Mouse (Mus musculus): ENCODE results near the gene Inmt. TPM values are rescaled to one million over a fixed set of nuclear protein-coding genes. Genes with fewer than 3 reads are reported as not detected.
"Not testable (repeated sequence)": the region's sequence is repeated elsewhere in the genome, so short reads cannot be mapped to it uniquely, and the experiment has no call there.

The Inmt gene
- polyA plus RNA-seq, 1 experiment from 2014 or later: not detected

DNA sequence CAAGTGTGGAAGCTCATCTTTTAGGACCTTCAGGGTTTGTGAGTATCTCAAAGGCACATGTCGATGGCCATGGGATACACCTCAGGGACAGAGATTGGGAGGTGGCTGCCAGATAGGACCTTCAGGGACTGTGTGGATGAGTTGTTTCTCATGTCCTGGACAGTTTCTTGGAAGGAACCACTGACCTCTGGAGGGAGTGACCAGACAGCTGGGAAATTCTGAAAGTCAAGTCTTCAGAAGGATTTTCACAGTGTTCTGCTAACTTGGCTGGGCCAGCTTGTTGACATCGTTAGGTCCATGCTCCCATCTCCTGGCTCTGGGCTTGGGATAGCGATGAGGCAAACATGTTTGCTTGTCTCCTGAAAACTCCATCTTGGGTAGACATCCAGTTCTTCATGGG is 24.2 kb upstream of the Inmt start:
- peaks cover 4% of the 10 kb centered on the region; the same call in 1 of the 2 replicates for H3K4me1 ChIP-seq (ENCODE audit: control insufficient read depth, insufficient read depth, low read depth, low read length)
- H3K4me3 ChIP-seq (ENCODE audit: low read length): no peak overlapping the region
- H3K36me3 ChIP-seq (ENCODE audit: control insufficient read depth, insufficient read depth, low read length): no peaks in the 10 kb centered on the region
- no peaks in the 10 kb centered on the region for H3K9me3 ChIP-seq (ENCODE audit: control insufficient read depth, low read length)
- H3K27me3 ChIP-seq (replicated peaks; ENCODE audit: control insufficient read depth, insufficient read depth, low read length): no peaks in the 10 kb centered on the region
- H3K4me2 ChIP-seq (ENCODE audit: low read length): no peak overlapping the region
- WGBS: 95% methylated on average over 3 of the region's 3 CpGs
- no peak overlapping the region for H3K27ac ChIP-seq (ENCODE audit: low read depth, low read length)
- no peak for ATAC-seq
- H3K9ac ChIP-seq (ENCODE audit: low read depth, low read length): no peak overlapping the region

DNA sequence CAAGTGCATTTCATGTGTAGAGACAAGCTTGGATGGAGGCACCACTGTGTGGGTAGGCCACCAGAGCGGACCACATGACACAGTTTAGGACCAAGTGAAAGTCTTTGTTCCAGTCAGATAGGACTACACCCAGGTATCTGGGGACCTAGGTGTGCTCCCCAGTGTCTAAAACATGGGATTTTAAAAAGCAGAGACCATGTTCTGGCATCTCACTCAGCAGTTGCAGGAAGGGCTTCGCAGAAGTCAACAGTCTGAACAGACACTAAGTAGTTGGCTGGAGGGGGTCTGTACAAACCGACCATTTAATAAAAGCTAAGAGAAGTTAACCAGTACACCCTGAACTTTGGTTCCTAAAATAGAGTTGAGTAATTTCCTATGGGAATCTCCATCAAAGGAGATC is 18.3 kb upstream of the Inmt start:
- no peak overlapping the region for H3K9ac ChIP-seq (ENCODE audit: low read depth, low read length)
- no peak overlapping the region for H3K27ac ChIP-seq (ENCODE audit: low read depth, low read length)
- no peaks in the 10 kb centered on the region for H3K36me3 ChIP-seq (ENCODE audit: control insufficient read depth, insufficient read depth, low read length)
- no peaks in the 10 kb centered on the region for H3K27me3 ChIP-seq (replicated peaks; ENCODE audit: control insufficient read depth, insufficient read depth, low read length)
- no peak overlapping the region for H3K4me2 ChIP-seq (ENCODE audit: low read length)
- no peak for ATAC-seq
- no peak overlapping the region for H3K4me3 ChIP-seq (ENCODE audit: low read length)
- no peaks in the 10 kb centered on the region for H3K4me1 ChIP-seq (ENCODE audit: control insufficient read depth, insufficient read depth, low read depth, low read length)
- no peaks in the 10 kb centered on the region for H3K9me3 ChIP-seq (ENCODE audit: control insufficient read depth, low read length)
- WGBS: 94% methylated on average over 3 of the region's 3 CpGs

DNA sequence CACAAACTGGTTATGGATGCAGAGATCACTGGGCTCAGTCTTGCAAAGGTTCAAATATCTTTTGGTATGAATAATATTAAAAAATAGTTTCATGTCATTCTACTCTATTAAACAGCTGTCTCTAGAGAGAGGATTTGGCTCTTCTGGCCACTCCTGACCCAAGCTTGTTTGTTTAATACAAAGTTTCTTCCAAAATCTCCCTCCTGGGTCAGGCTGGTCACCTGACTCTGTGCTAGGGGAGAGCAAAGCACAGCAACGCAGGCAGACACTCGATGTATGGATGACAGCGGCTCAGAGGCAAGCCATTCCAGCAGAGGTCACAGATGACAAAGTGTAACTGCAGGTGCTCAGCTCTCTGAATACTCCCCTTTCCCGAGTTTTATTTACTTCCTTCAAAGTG is 16.7 kb upstream of the Inmt start:
- H3K4me3 ChIP-seq (ENCODE audit: low read length): no peak overlapping the region
- WGBS: 77% methylated on average over 4 of the region's 4 CpGs

DNA sequence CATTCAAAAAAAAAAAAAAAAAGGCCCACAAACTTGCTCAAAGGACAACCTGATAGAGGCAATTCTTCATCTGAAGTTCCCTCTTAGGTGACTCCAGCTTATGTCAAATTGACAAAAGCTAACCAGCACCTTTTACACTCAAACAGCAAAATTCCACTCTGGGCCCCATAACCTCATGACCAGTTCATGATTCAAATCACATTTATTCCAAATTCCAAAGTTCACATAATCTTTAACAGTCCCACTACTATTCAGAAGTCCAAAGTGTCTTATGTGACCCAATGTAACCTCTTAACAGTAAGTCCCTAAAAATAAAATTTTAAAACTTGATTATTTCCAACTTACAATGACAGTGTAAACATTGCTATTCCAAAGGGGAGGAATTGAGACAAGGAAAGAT is 14.6 kb upstream of the Inmt start:
- no peak overlapping the region for H3K27ac ChIP-seq (ENCODE audit: low read depth, low read length)
- no peaks in the 10 kb centered on the region for H3K27me3 ChIP-seq (replicated peaks; ENCODE audit: control insufficient read depth, insufficient read depth, low read length)
- no peak overlapping the region for H3K4me3 ChIP-seq (ENCODE audit: low read length)
- H3K36me3 ChIP-seq (ENCODE audit: control insufficient read depth, insufficient read depth, low read length): no peaks in the 10 kb centered on the region
- no peaks in the 10 kb centered on the region for H3K4me1 ChIP-seq (ENCODE audit: control insufficient read depth, insufficient read depth, low read depth, low read length)
- no peaks in the 10 kb centered on the region for H3K9me3 ChIP-seq (ENCODE audit: control insufficient read depth, low read length)
- H3K4me2 ChIP-seq (ENCODE audit: low read length): no peak overlapping the region
- no peak for ATAC-seq
- H3K9ac ChIP-seq (ENCODE audit: low read depth, low read length): no peak overlapping the region

More for the DNA sequence above, 16.7 kb upstream of the Inmt start:
- no peaks in the 10 kb centered on the region for H3K36me3 ChIP-seq (ENCODE audit: control insufficient read depth, insufficient read depth, low read length)
- H3K4me1 ChIP-seq (ENCODE audit: control insufficient read depth, insufficient read depth, low read depth, low read length): no peaks in the 10 kb centered on the region
- H3K27me3 ChIP-seq (replicated peaks; ENCODE audit: control insufficient read depth, insufficient read depth, low read length): no peaks in the 10 kb centered on the region
- ATAC-seq: no peak
- H3K9ac ChIP-seq (ENCODE audit: low read depth, low read length): no peak overlapping the region
- no peak overlapping the region for H3K27ac ChIP-seq (ENCODE audit: low read depth, low read length)
- no peak overlapping the region for H3K4me2 ChIP-seq (ENCODE audit: low read length)
- no peaks in the 10 kb centered on the region for H3K9me3 ChIP-seq (ENCODE audit: control insufficient read depth, low read length)

DNA sequence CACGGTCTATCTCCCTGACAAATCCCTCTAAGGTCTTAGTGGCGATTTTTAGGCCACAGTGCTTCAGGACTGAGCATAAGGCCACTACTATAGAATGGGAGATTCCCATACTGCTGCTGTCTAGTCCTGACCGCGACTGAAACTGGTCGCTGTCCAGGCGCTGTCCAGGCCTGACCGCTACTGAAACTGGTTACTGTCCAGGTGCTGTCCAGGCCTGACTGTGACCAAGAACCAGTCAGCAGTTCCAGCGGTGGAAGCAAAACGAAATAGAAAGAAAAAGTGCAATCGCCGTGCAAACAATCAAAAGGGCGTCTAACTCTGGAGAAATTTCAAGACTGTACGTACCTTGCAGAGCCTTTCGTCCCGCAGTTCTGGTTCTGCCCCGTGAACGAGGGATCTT is 13.0 kb upstream of the Inmt start:
- H3K36me3 ChIP-seq (ENCODE audit: control insufficient read depth, insufficient read depth, low read length); H3K9ac ChIP-seq (ENCODE audit: low read depth, low read length); H3K4me3 ChIP-seq (ENCODE audit: low read length); H3K27ac ChIP-seq (ENCODE audit: low read depth, low read length); H3K9me3 ChIP-seq (ENCODE audit: control insufficient read depth, low read length); ATAC-seq; H3K4me1 ChIP-seq (ENCODE audit: control insufficient read depth, insufficient read depth, low read depth, low read length); H3K4me2 ChIP-seq (ENCODE audit: low read length); H3K27me3 ChIP-seq (replicated peaks; ENCODE audit: control insufficient read depth, insufficient read depth, low read length): not testable (repeated sequence)
- 95% methylated on average over 17 of the region's 17 CpGs for WGBS

DNA sequence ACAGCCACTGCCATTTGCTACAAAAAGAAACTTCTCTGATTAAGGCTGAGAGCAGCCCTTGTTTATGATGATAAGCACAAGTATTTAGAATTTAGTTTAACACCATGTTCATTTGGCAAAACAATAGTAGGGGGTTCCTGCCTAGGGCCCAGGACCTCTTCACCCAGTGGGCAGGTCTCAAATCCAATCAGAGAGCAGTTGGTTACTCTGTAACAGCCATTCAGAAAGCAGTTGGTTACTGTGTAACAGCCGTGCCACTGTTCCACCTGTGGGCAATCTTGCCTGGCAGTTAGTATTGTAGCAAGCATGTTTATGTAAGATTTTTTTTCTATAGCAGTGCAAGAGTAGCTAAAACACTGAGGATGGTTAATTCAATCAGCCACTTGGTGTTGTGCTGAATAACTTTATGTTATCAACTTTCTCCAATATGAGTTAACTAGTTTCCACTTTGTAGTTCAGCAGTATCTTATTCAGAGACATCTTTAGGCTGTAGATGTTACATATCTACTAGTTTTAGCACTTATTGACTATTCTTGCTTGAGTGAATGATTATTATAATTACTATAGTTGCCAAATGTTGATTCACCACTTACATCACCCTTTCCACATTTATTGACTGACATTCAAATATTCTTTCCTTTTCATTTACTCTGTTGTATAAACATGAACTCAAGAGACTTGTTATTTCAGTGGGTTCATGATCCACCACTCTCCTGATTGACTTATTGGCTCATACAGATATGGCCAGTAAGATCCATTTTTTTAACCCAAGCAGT is 8.0 kb upstream of the Inmt start:
- no peak for ATAC-seq

DNA sequence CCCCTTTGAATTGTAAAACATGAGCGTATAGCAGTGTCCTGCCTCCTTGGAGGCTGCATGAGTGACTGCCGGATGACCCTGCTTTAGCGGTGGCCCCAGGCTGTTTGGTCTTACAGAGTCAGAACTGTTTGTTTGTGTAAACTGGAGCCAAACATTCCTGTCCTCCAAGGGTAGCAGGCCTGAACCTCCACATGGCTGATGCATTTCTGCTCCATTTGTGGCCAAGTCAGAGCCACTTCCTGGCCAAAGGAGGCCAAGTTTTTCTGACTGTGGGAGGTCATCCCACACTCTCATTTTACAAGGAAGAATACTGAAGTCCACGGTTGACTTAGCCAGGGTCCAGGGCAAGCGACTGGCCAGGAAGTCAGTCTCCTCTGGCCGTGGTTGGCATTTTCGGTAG is 4.7 kb upstream of the Inmt start:
- Histone ChIP-seq H3K4me3 (ENCODE audit: low read length) (no peak overlapping the region), H3K9me3 (ENCODE audit: control insufficient read depth, low read length) (no peaks in the 10 kb centered on the region), H3K36me3 (ENCODE audit: control insufficient read depth, insufficient read depth, low read length) (no peaks in the 10 kb centered on the region), H3K27me3 (replicated peaks; ENCODE audit: control insufficient read depth, insufficient read depth, low read length) (no peaks in the 10 kb centered on the region), H3K9ac (ENCODE audit: low read depth, low read length) (no peak overlapping the region), H3K4me1 (ENCODE audit: control insufficient read depth, insufficient read depth, low read depth, low read length) (no peaks in the 10 kb centered on the region), H3K27ac (ENCODE audit: low read depth, low read length) (no peak overlapping the region), H3K4me2 (ENCODE audit: low read length) (no peak overlapping the region)
- ATAC-seq: no peak
- WGBS: 83% methylated on average over 7 of the region's 7 CpGs

More for the DNA sequence above, 8.0 kb upstream of the Inmt start:
- no peaks in the 10 kb centered on the region for H3K9me3 ChIP-seq (ENCODE audit: control insufficient read depth, low read length)
- no peaks in the 10 kb centered on the region for H3K27me3 ChIP-seq (replicated peaks; ENCODE audit: control insufficient read depth, insufficient read depth, low read length)
- H3K36me3 ChIP-seq (ENCODE audit: control insufficient read depth, insufficient read depth, low read length): no peaks in the 10 kb centered on the region
- no peak overlapping the region for H3K4me2 ChIP-seq (ENCODE audit: low read length)
- no peak overlapping the region for H3K4me3 ChIP-seq (ENCODE audit: low read length)
- H3K27ac ChIP-seq (ENCODE audit: low read depth, low read length): no peak overlapping the region
- no peaks in the 10 kb centered on the region for H3K4me1 ChIP-seq (ENCODE audit: control insufficient read depth, insufficient read depth, low read depth, low read length)
- no peak overlapping the region for H3K9ac ChIP-seq (ENCODE audit: low read depth, low read length)
- WGBS: 90% methylated on average over 1 of the region's 1 CpGs

DNA sequence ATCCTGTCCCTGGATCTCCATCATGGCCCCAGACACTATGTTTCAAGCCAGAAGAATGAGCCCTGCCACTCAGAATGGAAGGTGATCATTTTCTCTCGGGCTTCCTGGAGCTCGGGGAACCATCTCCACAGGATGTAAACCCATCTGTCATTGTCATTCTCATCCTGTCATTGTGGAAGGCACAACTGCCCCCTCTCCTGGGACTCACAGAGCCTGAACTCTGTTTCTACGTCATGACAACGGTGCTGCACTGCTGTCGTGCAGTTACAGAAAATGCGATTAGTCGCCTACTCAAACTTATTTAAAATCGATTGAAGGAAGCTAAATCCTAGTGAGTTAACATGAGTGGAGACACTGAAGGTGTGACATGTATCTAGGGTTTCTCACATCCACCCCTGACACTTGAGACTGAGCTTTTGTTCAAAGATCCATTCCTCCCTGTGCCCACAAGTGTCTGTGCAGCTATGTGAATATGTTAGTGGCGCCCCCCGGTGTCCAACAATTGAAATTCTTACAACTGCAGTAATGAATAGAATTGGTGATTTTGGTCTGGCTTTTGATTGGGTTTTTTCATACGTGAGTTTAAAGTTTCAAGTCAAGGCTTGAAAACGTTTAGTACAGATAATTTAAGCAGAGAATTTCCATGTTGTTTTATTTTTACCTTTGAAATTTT is 2.4 kb upstream of the Inmt start:
- Histone ChIP-seq H3K4me2 (ENCODE audit: low read length) (no peak overlapping the region), H3K4me3 (ENCODE audit: low read length) (no peak overlapping the region), H3K4me1 (ENCODE audit: control insufficient read depth, insufficient read depth, low read depth, low read length) (no peaks in the 10 kb centered on the region), H3K9me3 (ENCODE audit: control insufficient read depth, low read length) (no peaks in the 10 kb centered on the region), H3K9ac (ENCODE audit: low read depth, low read length) (no peak overlapping the region), H3K36me3 (ENCODE audit: control insufficient read depth, insufficient read depth, low read length) (no peaks in the 10 kb centered on the region), H3K27ac (ENCODE audit: low read depth, low read length) (no peak overlapping the region), H3K27me3 (replicated peaks; ENCODE audit: control insufficient read depth, insufficient read depth, low read length) (peaks cover 4% of the 10 kb centered on the region)
- ATAC-seq: no peak
- 33% methylated on average over 12 of the region's 12 CpGs for WGBS

DNA sequence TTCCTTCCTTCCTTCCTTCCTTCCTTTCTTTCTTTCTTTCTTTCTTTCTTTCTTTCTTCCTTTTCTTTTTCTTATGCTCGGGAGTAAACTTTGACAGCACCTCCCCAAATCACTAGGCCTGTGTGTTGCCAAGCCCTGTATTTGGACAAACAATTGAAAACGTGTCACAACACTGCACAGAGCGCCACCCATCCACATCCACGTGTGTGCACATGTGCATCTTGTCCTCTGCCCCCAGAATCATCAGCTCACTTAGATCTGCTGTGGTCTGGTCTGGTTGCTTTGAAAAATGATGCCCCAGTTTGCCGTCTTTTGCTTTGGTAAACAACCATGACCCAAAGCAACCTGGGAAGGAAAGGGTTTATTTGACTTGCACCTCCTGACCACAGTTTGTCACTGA is 1.0 kb upstream of the Inmt start:
- no peak for ATAC-seq
- no peak overlapping the region for H3K4me3 ChIP-seq (ENCODE audit: low read length)
- H3K9ac ChIP-seq (ENCODE audit: low read depth, low read length): no peak overlapping the region
- H3K36me3 ChIP-seq (ENCODE audit: control insufficient read depth, insufficient read depth, low read length): no peaks in the 10 kb centered on the region
- H3K4me1 ChIP-seq (ENCODE audit: control insufficient read depth, insufficient read depth, low read depth, low read length): no peaks in the 10 kb centered on the region
- H3K9me3 ChIP-seq (ENCODE audit: control insufficient read depth, low read length): no peaks in the 10 kb centered on the region
- H3K27me3 ChIP-seq (replicated peaks; ENCODE audit: control insufficient read depth, insufficient read depth, low read length): peaks cover 4% of the 10 kb centered on the region
- no peak overlapping the region for H3K27ac ChIP-seq (ENCODE audit: low read depth, low read length)
- H3K4me2 ChIP-seq (ENCODE audit: low read length): no peak overlapping the region
- WGBS: 56% methylated on average over 5 of the region's 5 CpGs

All from hindbrain, embryonic 16.5 days (tissue).